Mouse (Mus musculus): ENCODE measurements around the gene Inka2.

The Inka2 gene

GRCm38 (mm10) chr3:105704031-105705008, at the start of gene Inka2:
TSS of gene Inka2 (plus strand) at chr3:105704599.
- DNase-seq (ENCODE audit: low spot score), result peak; percentile 87

DNA sequence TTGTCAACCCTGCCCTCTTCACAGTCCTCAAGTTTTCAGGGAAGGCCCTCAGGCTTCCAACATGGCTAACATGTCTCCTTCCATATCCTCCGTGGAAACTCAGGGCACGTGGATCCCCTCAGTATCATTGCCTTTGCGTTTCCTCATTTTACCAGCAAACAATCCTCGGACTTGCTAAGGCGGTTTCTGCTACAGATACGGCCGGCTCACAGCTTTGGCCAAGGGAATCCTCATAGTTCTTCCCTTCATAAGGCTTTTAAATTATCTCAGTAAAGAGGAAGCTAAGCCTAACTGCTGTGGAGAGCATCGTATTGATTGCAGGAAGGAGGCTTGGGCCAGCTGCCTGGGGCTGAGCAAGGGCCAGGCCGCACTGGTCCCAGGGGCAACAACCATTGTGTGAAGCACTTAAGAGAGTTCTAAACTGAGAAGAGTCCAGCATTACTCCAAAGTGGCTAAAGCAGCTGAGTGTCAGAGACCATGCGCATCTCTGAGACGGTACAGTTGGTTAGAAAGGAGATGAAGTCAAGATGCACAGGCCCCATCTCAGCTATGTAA, 49.3 kb upstream of the Inka2 start:
- DNase-seq (ENCODE audit: low spot score), result no peak

DNA sequence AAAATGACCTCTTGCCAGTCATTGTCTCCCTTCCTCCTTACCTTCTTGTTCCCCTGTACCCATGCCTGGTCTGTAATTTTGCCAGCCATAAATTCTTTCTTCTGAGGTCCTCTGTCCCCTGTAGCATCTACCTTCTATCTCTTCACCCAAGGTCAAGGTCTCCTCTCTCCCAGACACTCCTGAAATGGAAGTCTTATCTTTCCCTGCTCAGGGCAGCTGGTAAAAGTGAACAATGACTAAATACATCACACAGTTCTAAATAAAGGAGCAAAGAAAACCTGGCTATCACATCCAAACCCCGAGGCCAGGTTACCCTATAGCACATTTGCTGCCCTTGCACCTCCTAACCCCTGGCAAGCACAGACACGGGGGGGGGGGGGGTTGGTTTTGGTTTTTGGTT, 43.9 kb upstream of the Inka2 start:
- no peak for DNase-seq (ENCODE audit: low spot score)

DNA sequence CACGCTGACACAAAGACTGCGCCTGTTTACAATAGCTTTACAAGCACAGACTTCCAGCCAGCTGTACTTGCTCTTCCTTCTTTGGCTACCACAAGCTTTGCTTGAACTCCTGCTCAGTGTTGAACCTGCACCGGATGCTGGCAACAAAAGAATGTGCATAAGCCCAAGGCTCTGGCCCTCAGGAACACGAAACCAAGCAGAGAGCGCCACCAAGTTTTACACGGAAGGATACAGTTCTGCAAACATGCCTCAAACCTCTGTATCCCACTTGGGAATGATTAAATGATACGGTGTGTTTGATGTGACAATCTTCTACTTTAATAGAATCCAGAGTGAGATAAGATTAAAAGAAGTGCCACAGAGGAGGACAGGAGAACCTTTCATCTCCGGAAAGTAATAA, 41.4 kb upstream of the Inka2 start:
- no peak for DNase-seq (ENCODE audit: low spot score)

DNA sequence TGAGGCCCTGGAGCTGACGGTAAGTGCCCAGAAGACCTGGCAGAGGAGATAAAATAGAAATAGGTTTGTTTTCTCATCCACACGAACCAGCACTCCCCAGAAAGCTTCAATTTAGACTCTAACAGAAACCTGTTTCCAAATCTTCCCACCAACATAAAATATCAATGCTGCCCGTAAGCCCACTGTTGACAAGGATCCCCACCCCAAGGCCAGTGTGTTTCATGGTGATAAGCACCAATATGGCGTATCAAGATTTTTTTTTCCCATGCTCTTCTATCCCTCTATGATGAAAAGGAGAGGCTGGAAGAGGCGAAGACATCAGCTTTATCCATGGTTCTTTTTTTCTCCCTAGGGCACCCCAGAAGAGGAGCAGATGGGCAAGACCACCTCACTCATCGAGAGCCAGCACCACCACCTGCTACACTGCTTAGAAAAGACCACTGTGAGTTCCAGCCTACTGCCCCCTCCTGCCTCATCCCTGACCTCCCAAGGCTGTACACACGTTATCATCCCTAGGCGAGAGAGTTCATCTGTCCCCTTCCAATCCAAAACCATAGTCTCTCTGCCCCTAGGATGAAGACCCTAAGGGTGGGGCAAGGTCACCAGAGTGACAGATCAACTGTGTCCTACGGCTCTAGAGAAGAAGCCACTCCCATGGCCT, 39.2 kb upstream of the Inka2 start:
- no peak for DNase-seq (ENCODE audit: low spot score)

- no peak for DNase-seq (ENCODE audit: low spot score)
Observed at GRCm38 (mm10) chr3:105666996-105667523, 37.3 kb upstream of the Inka2 start.

DNA sequence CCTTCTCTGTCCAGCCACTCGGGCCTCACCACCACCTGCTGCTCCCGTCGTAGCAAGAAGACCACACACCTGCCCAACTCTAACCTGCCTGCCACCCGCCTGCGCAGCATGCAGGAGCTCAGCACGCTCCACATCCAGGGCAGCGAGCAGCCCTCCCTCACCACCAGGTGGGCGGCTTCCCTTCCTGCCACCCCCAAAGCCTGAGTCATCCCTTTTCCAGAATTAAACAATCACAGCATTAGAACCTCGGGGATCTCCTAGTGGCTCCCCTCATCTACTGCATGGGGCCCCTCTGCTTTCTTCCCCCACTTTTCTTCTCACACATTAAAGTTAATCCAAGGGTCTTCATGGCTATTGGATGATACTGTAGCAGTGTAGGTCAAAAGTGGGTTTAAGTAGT, 36.2 kb upstream of the Inka2 start:
- no peak for DNase-seq (ENCODE audit: low spot score)

DNA sequence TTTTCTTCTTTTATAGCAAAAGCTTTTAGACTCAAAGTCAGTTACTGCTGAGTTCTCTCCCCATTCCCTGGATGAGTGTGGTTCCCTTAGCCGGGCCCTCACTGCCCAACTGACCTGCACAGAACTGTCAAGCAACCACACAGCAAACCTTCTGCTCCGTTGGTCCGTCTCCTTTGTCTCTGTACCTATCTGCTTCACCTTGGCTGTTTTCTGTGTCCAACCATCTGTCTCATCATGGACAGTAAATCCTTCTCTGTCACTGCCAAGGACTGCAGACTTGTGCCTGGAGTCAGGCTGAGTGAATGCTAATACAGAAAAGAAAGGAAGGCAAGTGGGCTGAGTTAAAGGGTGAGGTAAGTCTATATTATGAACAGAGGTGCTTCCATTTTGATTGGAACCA, 34.6 kb upstream of the Inka2 start:
- no peak for DNase-seq (ENCODE audit: low spot score)

GRCm38 (mm10) chr3:105670801-105671200, 33.6 kb upstream of the Inka2 start:
- DNase-seq (ENCODE audit: low spot score), result no peak

DNA sequence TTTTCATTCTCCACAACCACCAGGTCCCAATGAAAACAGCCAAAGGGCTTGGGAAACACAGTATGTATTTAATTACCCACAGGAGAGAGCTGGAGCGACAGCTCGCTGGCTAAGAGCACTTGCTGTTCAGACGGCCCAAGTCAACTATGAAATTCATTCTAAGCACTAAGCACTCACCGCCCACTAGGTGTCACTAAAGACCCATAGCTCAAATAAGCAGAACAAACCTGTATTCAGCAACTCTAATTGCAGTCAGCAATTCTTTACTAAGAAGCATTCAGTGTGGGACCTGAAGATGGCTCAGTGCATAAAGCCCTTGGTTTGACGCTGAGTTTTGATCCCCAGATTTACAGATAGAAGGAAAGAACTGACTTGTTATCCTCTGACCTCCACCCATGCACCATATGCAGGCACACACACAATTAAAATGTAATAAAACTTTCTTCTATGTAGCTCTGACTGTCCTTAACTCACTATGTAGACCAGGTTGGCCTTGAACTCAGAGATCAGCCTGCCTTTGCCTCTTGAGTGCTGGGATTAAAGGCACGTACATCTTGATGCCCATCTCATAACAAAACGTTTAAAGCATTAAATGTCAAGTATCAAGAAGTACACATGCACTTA, 29.7 kb upstream of the Inka2 start:
- peak; percentile 86 for DNase-seq (ENCODE audit: low spot score)

- no peak for DNase-seq (ENCODE audit: low spot score)
Observed at GRCm38 (mm10) chr3:105675932-105676331, 28.5 kb upstream of the Inka2 start.

- DNase-seq (ENCODE audit: low spot score), result no peak
Observed at GRCm38 (mm10) chr3:105680346-105680745, 24.1 kb upstream of the Inka2 start.

DNA sequence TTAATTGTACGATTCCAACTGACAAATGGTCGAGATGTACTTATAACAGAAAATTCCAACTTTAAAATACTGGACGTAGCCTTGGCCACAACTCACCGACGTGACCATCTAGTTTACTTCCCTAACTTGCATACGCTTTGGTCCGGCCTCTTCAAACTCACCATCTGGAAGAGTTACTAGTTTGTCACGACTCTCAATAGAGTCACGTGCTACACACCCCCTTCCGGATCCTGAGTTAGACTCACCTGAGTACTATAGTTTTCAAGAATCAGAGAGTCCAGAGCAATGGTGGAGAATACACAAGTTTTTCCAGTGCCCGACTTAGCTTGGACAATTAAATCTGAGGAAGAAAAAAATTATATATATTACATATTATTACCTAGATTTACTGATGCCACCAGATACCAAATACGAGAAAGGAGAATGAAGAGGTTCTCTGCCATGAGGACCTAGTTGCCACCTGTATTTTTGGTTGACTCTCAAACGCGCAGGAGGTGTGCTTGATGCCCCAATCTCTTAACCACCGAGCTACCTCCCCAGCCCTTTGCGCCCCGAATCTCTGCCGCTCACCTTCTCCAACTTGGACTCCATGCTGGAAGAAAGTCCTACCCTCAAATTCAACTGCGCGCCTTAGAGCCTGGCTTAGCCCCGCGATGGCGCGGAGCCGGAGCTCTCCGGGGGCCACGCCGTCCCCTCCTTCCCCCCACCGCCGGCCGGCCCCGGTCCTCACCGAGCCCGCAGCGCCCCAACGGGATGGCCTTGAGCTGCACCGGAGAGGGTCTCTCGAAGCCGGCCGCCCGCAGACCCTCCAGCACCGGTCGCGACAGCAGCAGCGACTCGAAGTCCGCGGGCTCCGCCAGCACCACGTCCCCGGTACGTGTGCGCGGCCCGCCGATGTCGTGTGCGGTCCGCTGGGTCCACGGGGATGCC, 17.7 kb upstream of the Inka2 start:
- no peak for DNase-seq (ENCODE audit: low spot score)

DNA sequence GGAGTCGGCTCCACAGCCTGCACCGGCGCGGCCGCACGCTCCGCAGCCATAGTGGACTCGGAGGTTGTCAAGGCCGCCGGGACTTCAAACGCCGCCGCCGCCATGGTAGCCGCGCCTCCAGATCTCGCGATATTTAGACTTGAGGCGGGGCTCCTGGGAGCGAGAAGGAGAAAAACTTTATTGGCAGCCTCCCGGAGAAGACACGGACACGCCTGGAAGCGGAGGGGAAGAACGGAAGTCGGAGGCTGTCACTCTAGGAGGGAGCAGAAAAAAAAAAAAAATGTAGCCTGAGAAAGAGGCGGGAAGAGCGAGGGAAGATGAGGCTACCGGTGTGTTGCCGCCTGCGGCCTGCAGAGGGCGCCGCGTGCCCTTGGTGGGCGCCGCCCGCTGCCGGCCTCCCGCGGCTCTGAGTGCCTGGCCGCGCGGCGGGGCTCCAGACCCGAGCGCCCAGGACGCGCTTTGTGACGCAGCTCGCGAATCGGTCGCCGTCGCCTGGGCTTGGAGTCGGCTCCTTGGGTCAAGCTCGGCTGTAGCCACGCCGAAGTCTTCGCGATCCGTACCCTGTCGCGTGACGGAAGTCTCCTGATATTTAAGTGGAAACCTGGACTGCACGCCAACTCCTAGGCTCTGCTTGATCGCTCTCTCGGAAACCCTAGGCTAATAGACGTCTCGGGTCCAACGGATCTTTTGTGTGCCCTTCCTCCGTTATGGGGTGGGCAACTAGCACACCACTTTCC, 16.9 kb upstream of the Inka2 start, which contains the start of gene Ddx20:
TSS of gene Ddx20 (minus strand) at position 251 of the 737 bp plus-strand sequence.
- peak; percentile 98 for DNase-seq (ENCODE audit: low spot score)

DNA sequence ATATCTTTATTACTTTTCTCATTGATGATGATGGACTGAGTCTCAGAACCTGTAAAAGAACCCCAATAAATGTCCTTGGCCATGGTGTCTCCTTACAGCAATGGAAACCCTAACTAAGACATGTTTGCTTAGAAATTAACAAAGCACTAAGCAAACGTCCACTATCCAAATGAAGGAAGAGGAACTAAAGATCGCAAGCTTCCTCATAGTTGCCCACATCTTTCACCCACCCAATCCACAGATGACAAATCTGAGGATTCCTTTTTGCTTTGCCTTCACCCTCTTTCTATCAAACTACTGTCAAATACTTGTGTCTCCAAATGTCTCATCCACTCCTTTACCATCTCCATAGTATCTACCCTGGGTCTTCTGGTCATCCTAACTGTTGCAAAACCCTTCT, 15.9 kb upstream of the Inka2 start:
- DNase-seq (ENCODE audit: low spot score), result no peak

- DNase-seq (ENCODE audit: low spot score), result no peak
Observed at GRCm38 (mm10) chr3:105693327-105694080, 10.9 kb upstream of the Inka2 start.

GRCm38 (mm10) chr3:105695476-105696386, 8.7 kb upstream of the Inka2 start:
- no peak for DNase-seq (ENCODE audit: low spot score)

GRCm38 (mm10) chr3:105696387-105697147, 7.8 kb upstream of the Inka2 start:
- DNase-seq (ENCODE audit: low spot score), result no peak

Data from lung, postnatal 25 days (tissue).